Mouse (Mus musculus) liver, postnatal 0 days (tissue): ENCODE measurements around the gene Selenop. TPM values are rescaled to one million over a fixed set of nuclear protein-coding genes. Genes with fewer than 3 reads are reported as not detected.
A peak's percentile ranks its signal among the peaks of the same experiment; 100 is the strongest.

Experiments used
- ATAC-seq: fragments of 200-750 bp; cut with Nextera tagmentation; 2 replicates; pipeline ENCODE4 v1.8.0; 2017; ENCODE audit warnings: mild to moderate bottlenecking, moderate library complexity
- DNase-seq: peaks from one replicate; pipeline ENCODE4 v3.0.0-alpha.2; 2016
- H3K27ac ChIP-seq: fragments of 300-500 bp; sonication (generic); 2 replicates; pipeline ENCODE4 v1.5.1; 2014; ENCODE audit warnings: antibody characterized with exemption, moderate library complexity, mild to moderate bottlenecking, low read depth
- H3K27me3 ChIP-seq: fragments of 300-500 bp; sonication (generic); 2 replicates; pipeline ENCODE4 v1.6.1; 2014; ENCODE audit warnings: low read length, control low read depth, mixed read lengths; ENCODE audit not compliant: insufficient read depth
- H3K36me3 ChIP-seq: fragments of 300-500 bp; sonication (generic); replicated peaks from 2 replicates; pipeline ENCODE4 v1.6.1; 2014; ENCODE audit warnings: mild to moderate bottlenecking, control low read depth, low read length, moderate library complexity, mixed read lengths; ENCODE audit not compliant: insufficient read depth
- H3K4me1 ChIP-seq: fragments of 300-500 bp; sonication (generic); 2 replicates; pipeline ENCODE4 v1.6.1; 2014; ENCODE audit warnings: antibody characterized with exemption, mild to moderate bottlenecking, control low read depth; ENCODE audit not compliant: insufficient read depth
- H3K4me2 ChIP-seq: fragments of 300-500 bp; sonication (generic); 2 replicates; pipeline ENCODE4 v1.6.1; 2014; ENCODE audit warnings: low read depth, mild to moderate bottlenecking, low read length, moderate library complexity, mixed read lengths
- H3K4me3 ChIP-seq: fragments of 300-500 bp; sonication (generic); 2 replicates; pipeline ENCODE4 v1.5.1; 2014; ENCODE audit warnings: low read depth, low read length
- H3K9ac ChIP-seq: fragments of 300-500 bp; sonication (generic); replicated peaks from 2 replicates; pipeline ENCODE4 v1.6.1; 2014; ENCODE audit warnings: mild to moderate bottlenecking, moderate library complexity
- H3K9me3 ChIP-seq: fragments of 300-500 bp; sonication (generic); 2 replicates; pipeline ENCODE4 v1.6.1; 2016; ENCODE audit warnings: mild to moderate bottlenecking, control low read depth, low read length, mixed read lengths
- CTCF ChIP-seq: sonication (generic); IDR thresholded peaks from 2 replicates; pipeline ENCODE4 v1.5.1; 2016; ENCODE audit warnings: antibody characterized with exemption, low read depth
- EP300 ChIP-seq: IDR thresholded peaks from 2 replicates; pipeline ENCODE4 v1.6.1; 2016; ENCODE audit warnings: antibody characterized with exemption, low read depth, mild to moderate bottlenecking
- WGBS: fragments of 180-500 bp; shearing (Covaris S2); extraction: QIAGEN DNeasy Blood & Tissue Kit; methylation state at CpG from one replicate; pipeline ENCODE4 v1.1.7; 2014; ENCODE audit not compliant: insufficient replicate concordance; 5-methylcytosine and 5-hydroxymethylcytosine counted together
- polyA plus RNA-seq: library from polyadenylated mRNA; unstranded; fragments of >200 nt; fragmentation: Nextera tagmentation; extraction: Ambion mirVana; gene quantifications from 2 replicates; pipeline ENCODE4 v1.2.1, GENCODE M21; 2015

The Selenop gene
- polyA plus RNA-seq, 1 experiment from 2014 or later = 4,176 TPM

DNA sequence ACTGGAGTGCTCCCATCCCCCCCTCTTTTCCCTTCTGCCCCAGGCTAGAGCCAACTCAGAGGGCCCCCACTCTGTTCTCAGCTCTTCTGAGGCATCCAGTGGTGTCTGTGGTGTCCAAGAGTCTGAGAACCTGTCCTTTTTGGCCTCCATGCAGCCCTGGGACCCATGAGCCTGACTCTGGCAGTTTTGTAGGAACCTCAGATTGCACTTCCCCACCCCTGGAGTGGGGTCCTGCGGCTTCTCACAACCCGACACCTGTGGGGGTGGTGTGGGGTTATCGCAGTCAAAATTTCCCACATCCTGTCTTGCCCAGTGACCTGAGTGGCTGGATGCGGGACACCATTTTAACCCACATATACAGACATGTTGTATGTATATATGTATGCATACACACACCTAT, 4.1 kb upstream of the Selenop start:
- H3K27me3 ChIP-seq = no peaks in the 10 kb centered on the region
- H3K9me3 ChIP-seq = no peaks in the 10 kb centered on the region
- 56% methylated on average over 4 of the region's 4 CpGs for WGBS
- TF ChIP-seq CTCF (no peak), EP300 (no peak)
- no peak overlapping the region for H3K27ac ChIP-seq
- no peak overlapping the region for H3K9ac ChIP-seq
- no peak overlapping the region for H3K4me2 ChIP-seq
- no peak for DNase-seq
- H3K36me3 ChIP-seq = no peaks in the 10 kb centered on the region
- H3K4me1 ChIP-seq = peaks cover 15% of the 10 kb centered on the region
- no peak for ATAC-seq
- no peak overlapping the region for H3K4me3 ChIP-seq

DNA sequence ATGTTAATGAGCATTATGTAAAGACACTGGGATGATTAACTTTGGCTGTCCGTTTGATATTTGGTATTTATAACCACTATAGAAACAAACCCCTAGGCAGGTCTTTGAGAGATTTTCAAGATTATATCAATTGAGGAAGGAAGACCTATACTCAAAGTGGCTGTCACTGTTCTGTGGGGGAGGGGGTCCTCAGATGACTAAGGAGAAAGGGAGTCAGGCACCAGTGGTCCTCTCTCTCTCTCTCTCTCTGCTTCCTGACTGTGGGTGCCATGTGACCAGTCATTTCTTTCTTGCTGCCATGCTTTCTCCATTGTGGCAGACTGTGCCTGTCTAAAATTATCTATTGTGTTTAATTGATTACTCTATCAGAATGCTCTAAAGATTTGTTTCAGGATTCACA, 3.5 kb upstream of the Selenop start:
- no peaks in the 10 kb centered on the region for H3K27me3 ChIP-seq
- H3K4me3 ChIP-seq = no peak overlapping the region
- no peaks in the 10 kb centered on the region for H3K9me3 ChIP-seq
- DNase-seq (no peak), ATAC-seq (no peak)
- H3K4me1 ChIP-seq = peaks cover 20% of the 10 kb centered on the region
- WGBS = 45% methylated on average over 1 of the region's 1 CpGs
- H3K36me3 ChIP-seq = no peaks in the 10 kb centered on the region
- H3K9ac ChIP-seq = no peak overlapping the region
- no peak overlapping the region for H3K27ac ChIP-seq
- H3K4me2 ChIP-seq = no peak overlapping the region
- TF ChIP-seq CTCF (no peak), EP300 (no peak)

DNA sequence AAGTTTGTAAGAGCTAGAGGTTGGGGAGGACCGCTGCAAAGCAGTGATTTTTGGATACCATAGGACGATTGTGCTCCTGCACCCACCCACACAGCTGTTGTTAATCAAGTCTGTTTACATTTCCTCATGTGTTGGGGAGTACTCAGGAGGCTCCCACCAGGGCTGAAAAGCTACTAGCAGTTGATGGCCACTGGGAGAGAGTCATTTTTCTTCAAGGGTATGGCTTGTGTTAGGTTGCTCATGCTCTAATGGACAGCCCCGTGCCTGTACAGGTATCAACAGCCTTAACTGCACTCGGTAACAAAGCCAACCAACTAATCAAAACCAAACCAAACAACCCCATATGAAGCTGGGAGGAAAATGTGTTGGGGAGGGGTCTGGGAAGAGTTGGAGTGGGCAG, 1.1 kb downstream of the Selenop start:
- no peaks in the 10 kb centered on the region for H3K9me3 ChIP-seq
- peak overlapping the region; percentile 47 for H3K9ac ChIP-seq
- H3K27ac ChIP-seq = peak overlapping the region; percentile 84
- TF ChIP-seq CTCF = no peak
- no peak for TF ChIP-seq EP300
- ATAC-seq (no peak), DNase-seq (no peak)
- no peaks in the 10 kb centered on the region; the same call in 1 of the 2 replicates for H3K36me3 ChIP-seq
- H3K4me2 ChIP-seq = peak overlapping the region; percentile 50
- WGBS = 57% methylated on average over 4 of the region's 4 CpGs
- peaks cover 20% of the 10 kb centered on the region for H3K4me1 ChIP-seq
- no peaks in the 10 kb centered on the region for H3K27me3 ChIP-seq
- peak overlapping the region; percentile 65; the same call in 1 of the 2 replicates for H3K4me3 ChIP-seq

DNA sequence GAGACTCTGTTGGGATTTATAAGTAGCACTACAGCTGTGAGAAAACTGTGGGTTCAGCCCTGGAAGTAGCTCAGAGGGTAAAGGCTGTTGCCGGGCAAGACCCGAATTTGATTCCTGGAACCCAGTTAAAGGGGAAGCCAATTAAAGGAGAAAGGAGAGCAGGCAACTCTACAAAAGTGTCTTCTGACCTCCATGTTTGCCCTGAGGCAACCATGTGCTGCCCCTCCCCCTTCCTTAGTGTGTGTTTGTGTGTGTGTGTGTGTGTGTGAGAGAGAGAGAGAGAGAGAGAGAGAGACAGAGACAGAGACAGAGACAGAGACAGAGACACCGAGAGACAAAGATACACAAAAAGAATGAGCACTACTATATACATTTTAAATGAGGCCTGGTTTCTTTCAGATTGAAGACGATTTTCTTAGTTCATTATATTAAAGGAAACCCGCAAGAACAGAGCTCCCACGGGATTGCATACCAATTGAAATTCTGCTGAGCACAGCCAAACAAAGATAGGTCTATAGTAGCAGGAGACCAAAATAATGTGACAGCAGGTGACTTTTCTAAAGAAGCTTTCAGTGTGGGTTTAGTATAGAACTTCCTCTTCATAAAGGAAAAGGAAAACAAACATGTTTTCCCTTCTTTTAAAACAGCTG, 1.8 kb downstream of the Selenop start:
- TF ChIP-seq EP300 (no peak), CTCF (no peak)
- H3K9ac ChIP-seq = peak overlapping the region; percentile 87
- H3K4me3 ChIP-seq = peak overlapping the region; percentile 65
- WGBS = 10% methylated on average over 6 of the region's 6 CpGs
- no peaks in the 10 kb centered on the region for H3K9me3 ChIP-seq
- peaks cover 20% of the 10 kb centered on the region for H3K4me1 ChIP-seq
- no peaks in the 10 kb centered on the region for H3K27me3 ChIP-seq
- no peak for DNase-seq
- peak; percentile 32 for ATAC-seq
- H3K36me3 ChIP-seq = no peaks in the 10 kb centered on the region; the same call in 1 of the 2 replicates
- peak overlapping the region; percentile 84 for H3K27ac ChIP-seq
- H3K4me2 ChIP-seq = peak overlapping the region; percentile 50

GRCm38 (mm10) chr15:3270646-3271077, 2.3 kb downstream of the Selenop start:
- DNase-seq (peak; percentile 82), ATAC-seq (peak; percentile 79)
- Histone ChIP-seq H3K36me3 (peaks cover 4% of the 10 kb centered on the region; the same call in 1 of the 2 replicates), H3K9ac (peak overlapping the region; percentile 87), H3K4me3 (peak overlapping the region; percentile 65), H3K9me3 (no peaks in the 10 kb centered on the region), H3K27ac (peak overlapping the region; percentile 84), H3K27me3 (no peaks in the 10 kb centered on the region), H3K4me1 (peaks cover 20% of the 10 kb centered on the region), H3K4me2 (peak overlapping the region; percentile 50)
- WGBS = under 1% methylated on average over 12 of the region's 12 CpGs
- peak; percentile 60; the same call in 1 of the 2 replicates for TF ChIP-seq EP300
- no peak for TF ChIP-seq CTCF

DNA sequence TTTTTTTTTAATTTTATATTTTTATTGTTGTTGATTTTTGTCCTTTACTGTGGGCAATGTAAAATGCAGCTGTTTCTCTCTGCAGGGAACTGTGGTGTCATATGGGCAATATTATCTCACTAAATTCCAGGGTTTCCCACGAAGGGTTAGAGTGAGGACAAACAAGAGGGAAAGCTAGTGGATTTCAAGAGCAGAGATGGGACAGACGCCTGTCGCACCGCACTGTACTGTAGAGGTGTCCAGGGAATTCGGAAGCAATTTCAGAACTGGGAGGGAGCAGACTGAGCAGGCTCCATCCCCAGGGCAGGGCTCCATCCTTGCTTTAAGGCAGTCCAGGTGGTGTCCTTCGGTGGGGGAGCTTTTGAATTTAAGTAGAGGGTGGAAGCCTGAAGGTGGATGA, 2.9 kb downstream of the Selenop start:
- DNase-seq (no peak), ATAC-seq (peak; percentile 5)
- Histone ChIP-seq H3K27ac (peak overlapping the region; percentile 84), H3K4me2 (peak overlapping the region; percentile 50), H3K9me3 (no peaks in the 10 kb centered on the region), H3K4me1 (peaks cover 15% of the 10 kb centered on the region), H3K9ac (peak overlapping the region; percentile 87), H3K36me3 (peaks cover 9% of the 10 kb centered on the region; the same call in 1 of the 2 replicates), H3K4me3 (peak overlapping the region; percentile 65), H3K27me3 (no peaks in the 10 kb centered on the region)
- TF ChIP-seq CTCF (no peak), EP300 (no peak)
- WGBS = 16% methylated on average over 6 of the region's 6 CpGs
